Mouse (Mus musculus) forebrain, postnatal 0 days (tissue): Measurements from ENCODE around the gene Srsf2. TPM values are rescaled to one million over a fixed set of nuclear protein-coding genes. Genes with fewer than 3 reads are reported as not detected.

Experiments
- ATAC-seq: fragments of 200-750 bp; cut with Nextera tagmentation; 2 replicates; pipeline ENCODE4 v1.8.0; 2017; ENCODE audit warnings: mild to moderate bottlenecking, moderate library complexity
- DNase-seq: peaks from one replicate; pipeline ENCODE4 v3.0.0-alpha.2; 2015
- H3K27ac ChIP-seq: fragments of 300-500 bp; sonication (generic); 2 replicates; pipeline ENCODE4 v1.5.1; 2014; ENCODE audit warnings: low read depth, mild to moderate bottlenecking, antibody characterized with exemption, low read length, moderate library complexity, mixed read lengths
- H3K27me3 ChIP-seq: fragments of 300-500 bp; sonication (generic); 2 replicates; pipeline ENCODE4 v1.6.1; 2014; ENCODE audit warnings: mild to moderate bottlenecking, low read length, mixed read lengths; ENCODE audit not compliant: insufficient read depth
- H3K36me3 ChIP-seq: fragments of 300-500 bp; sonication (generic); 2 replicates; pipeline ENCODE4 v1.6.1; 2014; ENCODE audit warnings: mild to moderate bottlenecking, moderate library complexity; ENCODE audit not compliant: insufficient read depth
- H3K4me1 ChIP-seq: fragments of 300-500 bp; sonication (generic); 2 replicates; pipeline ENCODE4 v1.6.1; 2014; ENCODE audit warnings: antibody characterized with exemption; ENCODE audit not compliant: insufficient read depth
- H3K4me2 ChIP-seq: fragments of 300-500 bp; sonication (generic); 2 replicates; pipeline ENCODE4 v1.6.1; 2014; ENCODE audit warnings: low read depth, mild to moderate bottlenecking, moderate library complexity
- H3K4me3 ChIP-seq: fragments of 300-500 bp; sonication (generic); 2 replicates; pipeline ENCODE4 v1.5.1; 2014; ENCODE audit warnings: low read depth, low read length, mixed read lengths
- H3K9ac ChIP-seq: fragments of 300-500 bp; sonication (generic); 2 replicates; pipeline ENCODE4 v1.6.1; 2014; ENCODE audit warnings: mild to moderate bottlenecking
- H3K9me3 ChIP-seq: fragments of 300-500 bp; sonication (generic); 2 replicates; pipeline ENCODE4 v1.6.1; 2016; ENCODE audit warnings: low read length
- CTCF ChIP-seq: sonication (generic); IDR thresholded peaks from 2 replicates; pipeline ENCODE4 v1.5.1; 2016; ENCODE audit warnings: antibody characterized with exemption, control low read depth, low read depth
- WGBS: fragments of 180-500 bp; shearing (Covaris S2); extraction: QIAGEN DNeasy Blood & Tissue Kit; methylation state at CpG from one replicate; pipeline ENCODE4 v1.1.7; 2014; 5-methylcytosine and 5-hydroxymethylcytosine counted together
- polyA plus RNA-seq: library from polyadenylated mRNA; unstranded; fragments of >200 nt; fragmentation: Nextera tagmentation; extraction: Ambion mirVana; gene quantifications from 2 replicates; pipeline ENCODE4 v1.2.1, GENCODE M21; 2015
- total RNA-seq: library from RNA; depleted of rRNA; stranded (reverse); fragments of >200 nt; gene quantifications from 2 replicates; pipeline ENCODE4 v1.2.3, GENCODE M21; 2014

Gene Srsf2
- total and polyA plus RNA-seq, 2 experiments from 2014 or later = 262 to 477 TPM

- Histone ChIP-seq H3K9ac (peak overlapping the region; percentile 92), H3K27me3 (no peaks in the 10 kb centered on the region), H3K4me3 (peak overlapping the region; percentile 85), H3K9me3 (no peaks in the 10 kb centered on the region), H3K36me3 (peaks cover 30% of the 10 kb centered on the region), H3K4me2 (peak overlapping the region; percentile 82), H3K4me1 (peaks cover 11% of the 10 kb centered on the region; the same call in 1 of the 2 replicates), H3K27ac (peak overlapping the region; percentile 95)
- DNase-seq (peak; percentile 82), ATAC-seq (peak; percentile 62)
- WGBS = under 1% methylated on average over 53 of the region's 73 CpGs
- TF ChIP-seq CTCF = peak; percentile 15; the same call in 1 of the 2 replicates
Observed at GRCm38 (mm10) chr11:116842531-116843260, 10.2 kb downstream of the Srsf2 start.

- no peak overlapping the region for H3K4me3 ChIP-seq
Observed at GRCm38 (mm10) chr11:116840748-116841147, 12.1 kb downstream of the Srsf2 start.

GRCm38 (mm10) chr11:116839601-116840000, 13.3 kb downstream of the Srsf2 start:
- H3K4me3 ChIP-seq = no peak overlapping the region
- 74% methylated on average over 7 of the region's 7 CpGs for WGBS
- H3K27me3 ChIP-seq = no peaks in the 10 kb centered on the region
- H3K9me3 ChIP-seq = no peaks in the 10 kb centered on the region
- H3K36me3 ChIP-seq = peaks cover 60% of the 10 kb centered on the region
- H3K4me1 ChIP-seq = peaks cover 11% of the 10 kb centered on the region; the same call in 1 of the 2 replicates
- DNase-seq = no peak
- no peak for ATAC-seq
- H3K27ac ChIP-seq = no peak overlapping the region
- no peak overlapping the region for H3K4me2 ChIP-seq
- no peak for TF ChIP-seq CTCF
- peak overlapping the region; percentile 18; the same call in 1 of the 2 replicates for H3K9ac ChIP-seq

More at GRCm38 (mm10) chr11:116840748-116841147, 12.1 kb downstream of the Srsf2 start:
- Histone ChIP-seq H3K9me3 (no peaks in the 10 kb centered on the region), H3K27ac (no peak overlapping the region), H3K4me1 (peaks cover 11% of the 10 kb centered on the region; the same call in 1 of the 2 replicates), H3K4me2 (no peak overlapping the region), H3K36me3 (peaks cover 49% of the 10 kb centered on the region), H3K9ac (no peak overlapping the region), H3K27me3 (no peaks in the 10 kb centered on the region)
- DNase-seq (no peak), ATAC-seq (no peak)
- TF ChIP-seq CTCF = no peak
- 78% methylated on average over 4 of the region's 4 CpGs for WGBS

GRCm38 (mm10) chr11:116838936-116839335, 14.0 kb downstream of the Srsf2 start:
- DNase-seq (no peak), ATAC-seq (no peak)
- TF ChIP-seq CTCF = no peak
- Histone ChIP-seq H3K36me3 (peaks cover 65% of the 10 kb centered on the region), H3K27me3 (no peaks in the 10 kb centered on the region), H3K4me3 (no peak overlapping the region), H3K27ac (no peak overlapping the region), H3K4me1 (peaks cover 7% of the 10 kb centered on the region; the same call in 1 of the 2 replicates), H3K9ac (no peak overlapping the region), H3K4me2 (no peak overlapping the region), H3K9me3 (no peaks in the 10 kb centered on the region)
- WGBS = 84% methylated on average over 14 of the region's 14 CpGs

- Histone ChIP-seq H3K27ac (no peak overlapping the region), H3K4me2 (no peak overlapping the region), H3K4me3 (no peak overlapping the region), H3K9me3 (no peaks in the 10 kb centered on the region), H3K27me3 (no peaks in the 10 kb centered on the region), H3K9ac (no peak overlapping the region), H3K36me3 (peaks cover 71% of the 10 kb centered on the region), H3K4me1 (peaks cover 7% of the 10 kb centered on the region; the same call in 1 of the 2 replicates)
- no peak for DNase-seq
- WGBS = 93% methylated on average over 10 of the region's 10 CpGs
- TF ChIP-seq CTCF = no peak
- no peak for ATAC-seq
Observed at GRCm38 (mm10) chr11:116837441-116837840, 15.5 kb downstream of the Srsf2 start.

GRCm38 (mm10) chr11:116836283-116836682, 16.6 kb downstream of the Srsf2 start:
- TF ChIP-seq CTCF = no peak
- Histone ChIP-seq H3K9ac (no peak overlapping the region), H3K4me3 (no peak overlapping the region), H3K27ac (no peak overlapping the region), H3K27me3 (no peaks in the 10 kb centered on the region), H3K36me3 (peaks cover 71% of the 10 kb centered on the region), H3K9me3 (no peaks in the 10 kb centered on the region), H3K4me2 (no peak overlapping the region), H3K4me1 (peaks cover 3% of the 10 kb centered on the region; the same call in 1 of the 2 replicates)
- ATAC-seq (no peak), DNase-seq (no peak)
- WGBS = 94% methylated on average over 4 of the region's 4 CpGs

GRCm38 (mm10) chr11:116834954-116835353, 17.9 kb downstream of the Srsf2 start:
- DNase-seq = no peak
- 92% methylated on average over 1 of the region's 1 CpGs for WGBS
- H3K27ac ChIP-seq = no peak overlapping the region
- H3K9me3 ChIP-seq = no peaks in the 10 kb centered on the region
- H3K9ac ChIP-seq = no peak overlapping the region
- peaks cover 61% of the 10 kb centered on the region for H3K36me3 ChIP-seq
- no peaks in the 10 kb centered on the region for H3K27me3 ChIP-seq
- no peak for TF ChIP-seq CTCF
- no peak for ATAC-seq
- H3K4me3 ChIP-seq = no peak overlapping the region
- no peaks in the 10 kb centered on the region for H3K4me1 ChIP-seq
- H3K4me2 ChIP-seq = no peak overlapping the region
